Mouse (Mus musculus): ENCODE data around the gene Papss2.

Gene Papss2

DNA sequence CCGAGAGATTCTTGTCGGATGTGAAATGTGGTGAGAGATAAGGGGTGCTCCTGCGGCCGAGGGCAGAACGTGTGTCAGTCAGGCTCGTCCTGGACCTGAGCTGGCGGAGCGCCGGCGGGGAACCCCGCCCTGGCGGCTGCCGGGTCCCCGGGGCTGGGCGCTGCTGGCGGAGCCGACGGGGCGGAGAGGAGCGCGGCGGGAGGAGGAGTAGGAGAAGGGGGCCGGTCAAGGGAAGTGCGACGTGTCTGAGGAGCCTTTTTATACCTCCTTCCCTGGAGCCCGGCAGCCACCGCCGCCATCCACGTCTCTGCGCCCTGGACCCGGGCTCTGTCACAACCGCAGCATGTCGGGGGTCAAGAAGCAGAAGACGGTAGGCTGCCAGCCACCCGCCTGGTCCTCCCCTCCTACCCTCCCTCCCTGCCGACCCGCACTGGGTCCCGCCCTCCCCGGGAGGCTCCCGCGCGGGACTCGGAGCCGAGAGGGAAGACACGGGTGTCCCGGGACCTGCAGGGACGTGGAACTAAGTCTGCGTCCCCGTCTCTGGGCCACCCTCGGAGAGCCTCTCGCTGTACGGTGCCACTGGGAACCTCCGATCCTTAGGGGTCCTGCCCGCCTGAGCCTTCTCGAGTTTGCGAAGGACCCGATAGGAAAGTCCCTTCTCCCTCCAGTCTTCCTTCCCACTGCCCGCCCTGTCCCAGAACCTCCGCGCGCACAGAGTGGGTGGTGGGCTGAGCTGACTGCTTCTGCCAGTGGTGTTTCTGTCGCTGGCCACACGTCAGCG lies at the start of gene Papss2:
Papss2 (plus strand) TSS at position 285 of the 781 bp plus-strand sequence.
- DNase-seq (ENCODE audit: low read depth, low spot score): peak; percentile 28

- no peak for DNase-seq (ENCODE audit: low read depth, low spot score)
Measured at GRCm38 (mm10) chr19:32547396-32547795, 48.2 kb upstream of the Papss2 start.

- DNase-seq (ENCODE audit: low read depth, low spot score): no peak
Measured at GRCm38 (mm10) chr19:32548202-32548601, 47.4 kb upstream of the Papss2 start.

DNA sequence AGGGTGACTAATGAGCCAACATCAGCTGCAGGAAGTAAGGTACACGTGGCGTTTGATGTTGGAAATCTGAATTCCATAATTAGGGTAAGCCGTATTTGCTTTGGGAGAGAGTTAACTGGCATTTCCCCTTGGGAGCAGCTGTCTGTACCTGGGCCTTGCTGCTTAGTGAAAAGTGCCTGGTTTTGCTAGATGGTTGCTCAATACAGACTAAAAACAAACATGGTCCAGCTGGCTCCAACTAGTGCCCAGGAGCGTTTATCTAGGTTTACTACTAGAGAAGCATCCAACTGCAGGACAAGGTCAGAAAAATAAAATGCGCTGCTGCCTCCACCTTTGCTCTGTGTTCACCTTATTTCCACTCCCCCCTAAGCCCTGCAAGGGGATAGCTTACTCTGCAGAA lies 45.1 kb upstream of the Papss2 start:
- DNase-seq (ENCODE audit: low read depth, low spot score): no peak

GRCm38 (mm10) chr19:32551442-32551841 lies 44.1 kb upstream of the Papss2 start:
- no peak for DNase-seq (ENCODE audit: low read depth, low spot score)

DNA sequence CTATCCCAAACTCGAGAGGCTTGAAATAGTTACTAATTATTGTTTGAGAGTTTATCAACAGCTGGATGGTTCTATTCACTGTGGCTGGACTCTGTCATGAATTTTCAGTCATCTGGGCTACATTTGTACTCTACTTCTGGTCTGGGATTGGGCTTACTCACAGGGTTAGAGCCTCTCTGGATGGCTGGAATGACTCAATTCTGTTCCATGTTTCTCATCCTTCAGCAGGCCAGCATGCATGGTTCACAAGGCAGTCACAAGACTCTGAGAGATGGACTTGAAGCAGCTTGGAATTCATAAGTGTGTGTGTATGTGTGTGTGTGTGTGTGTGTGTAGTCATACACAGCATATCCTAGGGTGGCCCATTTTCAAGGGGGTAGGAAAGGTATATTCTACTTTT lies 43.5 kb upstream of the Papss2 start:
- no peak for DNase-seq (ENCODE audit: low read depth, low spot score)

DNA sequence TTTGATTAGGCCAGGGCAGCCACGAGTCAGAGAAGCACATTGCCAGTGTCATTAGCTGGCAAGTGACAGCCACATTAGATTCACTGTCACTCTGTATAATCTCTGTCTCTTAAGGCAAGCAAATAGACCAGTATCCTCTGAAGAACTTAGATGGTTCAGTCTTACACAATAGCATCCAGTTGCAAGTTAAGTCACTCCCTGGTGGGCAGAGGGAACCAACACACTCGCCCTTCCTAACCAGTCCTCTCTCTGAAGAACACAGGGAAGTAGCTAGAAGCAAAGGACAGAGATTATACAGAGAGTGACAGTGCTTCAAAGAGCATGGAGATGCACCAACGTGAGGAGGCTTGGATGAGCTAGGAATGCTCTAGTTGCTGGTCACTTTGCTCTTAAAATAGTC lies 42.3 kb upstream of the Papss2 start:
- DNase-seq (ENCODE audit: low read depth, low spot score): no peak

DNA sequence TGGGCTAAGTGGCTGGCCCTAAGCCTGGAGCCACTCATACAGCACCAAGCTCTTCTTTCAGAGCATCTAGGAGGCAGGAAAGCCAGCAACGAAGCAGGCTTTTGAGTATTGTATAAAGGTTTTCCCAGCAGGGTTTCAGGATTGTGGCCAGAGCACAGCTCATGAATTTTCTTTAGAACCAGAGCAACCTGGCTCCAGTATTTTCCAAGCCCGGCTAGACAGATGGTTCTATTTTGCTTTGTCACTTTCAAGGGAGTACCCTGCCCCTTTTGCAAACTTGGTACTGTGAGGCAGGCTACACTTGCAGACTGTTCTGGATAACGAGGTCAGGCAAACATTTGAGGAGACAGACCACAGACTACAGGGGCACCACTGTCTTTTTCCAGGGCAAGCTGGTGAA lies 40.3 kb upstream of the Papss2 start:
- no peak for DNase-seq (ENCODE audit: low read depth, low spot score)

- DNase-seq (ENCODE audit: low read depth, low spot score): no peak
Measured at GRCm38 (mm10) chr19:32567025-32567424, 28.6 kb upstream of the Papss2 start.

DNA sequence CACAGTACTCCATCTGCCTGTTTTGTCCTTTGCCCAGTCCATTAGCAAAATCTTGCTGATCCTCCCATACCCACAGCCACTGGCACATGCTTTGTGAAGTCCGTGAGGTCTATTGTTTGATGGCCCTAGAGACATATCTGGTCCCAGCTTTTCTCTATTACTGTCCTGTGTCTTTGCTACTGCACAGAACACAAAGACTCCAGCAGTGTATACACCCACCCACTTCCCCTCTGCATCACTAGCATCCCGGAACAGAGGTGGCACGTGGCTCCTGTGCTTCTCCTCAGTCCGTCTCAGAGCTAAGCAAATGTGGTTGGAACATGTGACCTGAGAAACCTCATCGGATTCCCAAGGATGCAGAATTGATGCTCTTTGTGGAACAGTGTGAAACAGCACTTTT lies 28.1 kb upstream of the Papss2 start:
- DNase-seq (ENCODE audit: low read depth, low spot score): no peak

DNA sequence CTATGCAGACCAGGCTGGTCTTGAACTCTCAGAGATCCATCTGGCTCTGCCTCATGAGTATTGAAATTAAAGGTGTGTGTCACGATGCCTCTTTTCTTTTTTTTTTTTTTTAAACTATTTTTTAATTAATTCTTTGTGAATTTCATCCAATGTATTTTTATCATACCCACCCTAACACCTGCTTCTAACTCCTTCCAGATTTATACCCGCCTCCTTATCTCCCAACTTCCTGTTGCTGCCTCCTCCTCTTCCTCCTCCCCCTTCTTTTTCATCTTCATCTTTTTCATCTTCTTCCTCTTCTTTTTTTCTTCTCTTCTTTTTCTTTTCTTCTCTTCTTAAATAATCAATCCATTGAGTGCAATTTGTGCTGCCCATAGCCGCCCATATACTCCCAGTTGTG lies 27.1 kb upstream of the Papss2 start:
- no peak for DNase-seq (ENCODE audit: low read depth, low spot score)

GRCm38 (mm10) chr19:32568961-32569653 lies 26.5 kb upstream of the Papss2 start:
- no peak for DNase-seq (ENCODE audit: low read depth, low spot score)

DNA sequence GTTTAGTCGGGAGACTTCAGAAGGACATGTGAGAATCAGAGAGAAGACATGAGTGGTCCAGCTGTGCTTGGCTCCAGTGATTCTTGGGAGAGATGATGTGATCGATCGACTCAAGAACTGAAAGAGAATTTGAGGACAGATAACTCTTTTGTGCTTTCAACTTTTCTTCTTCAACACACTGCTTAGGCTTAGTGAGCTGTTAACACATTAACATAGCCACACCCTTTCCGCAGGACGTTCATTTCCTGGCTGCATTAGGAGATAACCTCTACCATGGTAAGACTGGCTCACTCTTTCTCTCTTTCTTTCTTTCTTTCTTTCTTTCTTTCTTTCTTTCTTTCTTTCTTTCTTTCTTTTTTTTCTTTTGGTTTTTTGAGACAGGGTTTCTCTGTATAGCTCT lies 25.9 kb upstream of the Papss2 start:
- no peak for DNase-seq (ENCODE audit: low read depth, low spot score)

DNA sequence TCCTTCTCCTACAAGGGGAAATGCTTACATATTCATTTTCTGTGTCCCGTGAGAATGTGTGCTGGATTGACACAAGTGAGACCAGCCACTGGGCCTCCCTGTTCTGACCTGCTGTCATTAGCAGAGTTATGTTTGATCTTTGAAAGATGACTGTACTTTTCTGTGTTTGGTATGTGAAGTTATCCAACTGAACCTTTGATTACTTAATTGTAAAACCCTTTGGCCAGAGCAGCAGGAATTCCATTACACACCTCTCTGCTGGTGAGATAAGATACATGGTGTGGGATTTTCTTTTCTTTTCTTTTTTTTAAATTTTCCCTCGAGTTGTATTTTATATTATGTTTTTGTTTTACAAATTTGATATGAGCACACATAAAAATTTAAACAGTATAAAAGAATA lies 23.4 kb upstream of the Papss2 start:
- no peak for DNase-seq (ENCODE audit: low read depth, low spot score)

DNA sequence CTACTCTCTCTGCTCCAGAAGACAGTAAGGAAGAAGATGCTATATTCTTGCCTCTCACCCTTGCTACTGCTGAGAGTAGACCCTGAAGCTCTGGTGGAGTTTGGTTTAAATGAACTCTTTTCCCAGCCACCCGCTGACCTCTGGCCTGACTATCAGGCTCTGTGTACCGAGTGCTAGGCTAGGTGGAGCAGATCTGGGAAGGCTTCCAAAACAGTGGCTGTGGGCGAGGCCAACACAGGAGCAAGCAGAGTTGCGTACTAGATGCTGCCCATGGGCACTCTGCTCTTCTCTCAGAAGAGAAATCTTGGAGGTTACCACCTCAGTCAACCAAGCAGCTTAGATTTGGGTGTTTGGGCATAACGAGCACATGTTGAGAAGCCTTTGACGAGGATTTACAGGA lies 22.3 kb upstream of the Papss2 start:
- DNase-seq (ENCODE audit: low read depth, low spot score): no peak

DNA sequence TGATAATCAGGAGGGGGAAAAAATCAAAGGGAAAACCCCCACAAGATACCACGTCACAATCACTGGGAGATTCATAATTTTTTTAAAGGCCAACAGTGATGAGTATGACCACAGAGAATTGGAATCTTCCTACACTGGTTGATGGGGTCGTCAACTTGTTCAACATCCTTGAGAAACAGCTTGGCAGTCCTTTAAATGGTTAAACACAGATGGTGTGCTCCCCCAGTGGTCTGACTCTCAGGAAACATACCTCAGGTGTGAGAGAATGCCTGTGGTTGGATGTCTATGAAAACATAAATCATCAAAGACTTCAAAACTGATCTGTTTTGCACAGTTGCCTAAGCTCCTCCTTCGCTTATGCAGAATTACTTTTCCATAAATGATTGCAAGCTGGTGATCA lies 20.7 kb upstream of the Papss2 start:
- DNase-seq (ENCODE audit: low read depth, low spot score): no peak

- DNase-seq (ENCODE audit: low read depth, low spot score): no peak
Measured at GRCm38 (mm10) chr19:32577749-32578148, 17.8 kb upstream of the Papss2 start.

GRCm38 (mm10) chr19:32583091-32583766 lies 12.4 kb upstream of the Papss2 start:
- DNase-seq (ENCODE audit: low read depth, low spot score): no peak

DNA sequence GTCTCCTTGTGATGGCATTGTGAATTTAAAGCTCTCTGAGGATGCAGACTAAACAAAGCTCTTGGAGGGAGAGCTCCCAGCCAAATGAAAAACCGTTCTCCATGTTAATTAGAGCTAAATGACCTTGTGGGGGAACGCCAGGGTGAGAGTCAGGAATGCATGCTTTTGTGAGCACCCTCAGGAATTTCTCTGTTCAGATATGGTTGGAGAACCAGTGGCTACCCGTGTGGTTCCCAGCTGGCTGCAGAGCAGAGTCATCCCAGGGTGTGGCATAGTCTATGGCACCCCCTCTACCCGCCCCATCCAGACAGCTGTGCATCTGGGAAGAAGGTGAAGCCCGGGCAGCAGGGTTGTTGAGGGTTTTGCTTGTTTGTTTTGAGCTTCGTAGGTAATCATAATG lies 7.9 kb upstream of the Papss2 start:
- no peak for DNase-seq (ENCODE audit: low read depth, low spot score)

DNA sequence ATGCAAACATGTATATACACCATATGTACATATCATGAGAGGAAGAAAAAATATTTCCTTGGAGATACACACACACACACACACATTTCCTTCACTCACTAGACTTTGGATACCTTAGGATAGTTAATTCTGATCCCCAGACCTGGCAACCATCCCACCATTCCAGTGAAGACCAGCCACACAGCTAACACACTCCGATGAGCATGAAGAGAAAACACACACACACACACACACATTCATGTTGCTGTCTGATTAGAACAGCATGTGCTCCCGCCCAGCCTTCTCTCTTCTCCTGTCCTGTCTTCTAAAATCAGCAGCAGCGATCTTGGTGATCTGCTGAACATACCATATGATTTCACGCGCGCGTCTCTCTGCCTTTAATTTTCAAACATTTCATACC lies 2.8 kb upstream of the Papss2 start:
- no peak for DNase-seq (ENCODE audit: low read depth, low spot score)

GRCm38 (mm10) chr19:32593870-32594269 lies 1.7 kb upstream of the Papss2 start:
- DNase-seq (ENCODE audit: low read depth, low spot score): peak; percentile 9

DNA sequence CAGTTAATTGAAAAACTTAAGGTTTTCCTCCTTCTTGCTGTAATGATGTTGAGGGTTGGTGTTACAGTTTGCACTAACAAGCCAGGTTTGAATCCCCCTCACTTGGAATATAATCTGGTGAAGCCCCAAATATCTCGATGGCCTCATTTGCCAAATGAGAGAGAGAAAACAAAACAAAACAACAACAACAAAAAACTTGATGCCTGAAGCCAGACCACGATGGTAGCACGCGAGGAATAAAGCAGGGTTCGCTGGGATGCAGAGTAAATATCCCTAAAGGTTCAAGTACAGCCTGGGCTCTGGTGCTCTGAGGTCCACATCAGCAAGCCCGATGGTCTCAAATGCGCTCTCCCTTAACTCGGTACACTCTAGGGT lies 472 bp upstream of the Papss2 start:
- peak; percentile 13 for DNase-seq (ENCODE audit: low read depth, low spot score)

DNA sequence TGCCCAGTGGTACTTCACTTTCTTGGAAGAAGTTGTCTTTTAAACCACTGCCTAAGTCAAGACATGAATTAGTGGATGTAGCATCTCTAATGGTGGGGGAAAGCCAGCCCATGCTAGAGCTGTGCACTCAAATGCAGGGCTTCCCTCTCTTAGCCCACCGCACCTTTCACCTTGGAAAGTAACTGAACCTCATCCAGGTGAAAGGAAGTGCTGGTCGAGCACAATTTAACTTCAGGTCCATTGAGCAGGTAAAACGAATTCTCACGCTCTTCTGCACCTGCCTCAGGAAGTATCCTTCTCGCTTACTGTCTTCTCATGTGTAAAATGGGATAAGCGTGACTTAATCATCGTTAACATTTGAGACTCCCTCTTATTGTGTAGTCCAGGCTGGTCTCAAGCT lies 3.4 kb downstream of the Papss2 start:
- no peak for DNase-seq (ENCODE audit: low read depth, low spot score)
